Mouse (Mus musculus) midbrain, embryonic 12.5 days (tissue): ENCODE data around the gene Rbfox3. TPM values are rescaled to one million over a fixed set of nuclear protein-coding genes. Genes with fewer than 3 reads are reported as not detected.

Experiments used
- ATAC-seq: fragments of 200-750 bp; cut with Nextera tagmentation; 2 replicates; pipeline ENCODE4 v1.8.0; 2017; ENCODE audit warnings: low read depth, moderate TSS enrichment, moderate library complexity; ENCODE audit not compliant: low FRiP score
- H3K27ac ChIP-seq: fragments of 300-500 bp; sonication (generic); replicated peaks from 2 replicates; pipeline ENCODE4 v1.5.1; 2016; ENCODE audit warnings: mild to moderate bottlenecking
- H3K27me3 ChIP-seq: fragments of 300-500 bp; sonication (generic); 2 replicates; pipeline ENCODE4 v1.6.1; 2016; ENCODE audit warnings: mild to moderate bottlenecking
- H3K36me3 ChIP-seq: fragments of 300-500 bp; sonication (generic); 2 replicates; pipeline ENCODE4 v1.6.1; 2016
- H3K4me1 ChIP-seq: fragments of 300-500 bp; sonication (generic); 2 replicates; pipeline ENCODE4 v1.6.1; 2016
- H3K4me2 ChIP-seq: fragments of 300-500 bp; sonication (generic); replicated peaks from 2 replicates; pipeline ENCODE4 v1.6.1; 2016; ENCODE audit warnings: mild to moderate bottlenecking, moderate library complexity
- H3K4me3 ChIP-seq: fragments of 300-500 bp; sonication (generic); 2 replicates; pipeline ENCODE4 v1.5.1; 2016; ENCODE audit warnings: mild to moderate bottlenecking
- H3K9ac ChIP-seq: fragments of 300-500 bp; sonication (generic); replicated peaks from 2 replicates; pipeline ENCODE4 v1.6.1; 2016; ENCODE audit warnings: mild to moderate bottlenecking, moderate library complexity
- H3K9me3 ChIP-seq: fragments of 300-500 bp; sonication (generic); 2 replicates; pipeline ENCODE4 v1.6.1; 2016; ENCODE audit warnings: mild to moderate bottlenecking
- WGBS: fragments of 180-500 bp; shearing (Covaris S2); methylation state at CpG from one replicate; pipeline ENCODE4 v1.1.7; 2016; 5-methylcytosine and 5-hydroxymethylcytosine counted together
- polyA plus RNA-seq: library from polyadenylated mRNA; unstranded; fragments of >200 nt; fragmentation: Nextera tagmentation; extraction: Ambion mirVana; gene quantifications from 2 replicates; pipeline ENCODE4 v1.2.1, GENCODE M21; 2016

The Rbfox3 gene
- polyA plus RNA-seq, 1 experiment from 2014 or later, result 16.0 TPM

- no peak for ATAC-seq
- 29% methylated on average over 12 of the region's 12 CpGs for WGBS
- H3K4me1 ChIP-seq, result peaks cover 8% of the 10 kb centered on the region; the same call in 1 of the 2 replicates
These were observed 441.0 kb downstream of the Rbfox3 start for GRCm38 (mm10) chr11:118470234-118470966.

GRCm38 (mm10) chr11:118469509-118470160 lies 441.8 kb downstream of the Rbfox3 start:
- WGBS, result 87% methylated on average over 10 of the region's 10 CpGs
- H3K36me3 ChIP-seq, result no peaks in the 10 kb centered on the region
- no peak overlapping the region for H3K9ac ChIP-seq
- no peak overlapping the region for H3K4me3 ChIP-seq
- peak overlapping the region; percentile 70 for H3K27ac ChIP-seq
- no peaks in the 10 kb centered on the region for H3K9me3 ChIP-seq
- H3K4me2 ChIP-seq, result no peak overlapping the region
- H3K27me3 ChIP-seq, result no peaks in the 10 kb centered on the region
- H3K4me1 ChIP-seq, result peaks cover 8% of the 10 kb centered on the region; the same call in 1 of the 2 replicates
- ATAC-seq, result no peak

More at GRCm38 (mm10) chr11:118470234-118470966, 441.0 kb downstream of the Rbfox3 start:
- Histone ChIP-seq H3K4me2 (no peak overlapping the region), H3K9ac (no peak overlapping the region), H3K4me3 (no peak overlapping the region), H3K27ac (peak overlapping the region; percentile 70), H3K9me3 (no peaks in the 10 kb centered on the region), H3K36me3 (no peaks in the 10 kb centered on the region), H3K27me3 (no peaks in the 10 kb centered on the region)

GRCm38 (mm10) chr11:118467441-118468035 lies 443.9 kb downstream of the Rbfox3 start:
- H3K27me3 ChIP-seq, result no peaks in the 10 kb centered on the region
- no peaks in the 10 kb centered on the region for H3K36me3 ChIP-seq
- no peaks in the 10 kb centered on the region for H3K9me3 ChIP-seq
- H3K27ac ChIP-seq, result no peak overlapping the region
- WGBS, result 47% methylated on average over 11 of the region's 11 CpGs
- no peak overlapping the region for H3K4me2 ChIP-seq
- no peak overlapping the region for H3K9ac ChIP-seq
- H3K4me1 ChIP-seq, result peaks cover 8% of the 10 kb centered on the region; the same call in 1 of the 2 replicates
- ATAC-seq, result no peak
- no peak overlapping the region for H3K4me3 ChIP-seq

GRCm38 (mm10) chr11:118460280-118460679 lies 451.1 kb downstream of the Rbfox3 start:
- 56% methylated on average over 6 of the region's 6 CpGs for WGBS
- Histone ChIP-seq H3K4me3 (no peak overlapping the region), H3K27me3 (peaks cover 8% of the 10 kb centered on the region; the same call in 1 of the 2 replicates), H3K9ac (no peak overlapping the region), H3K36me3 (no peaks in the 10 kb centered on the region), H3K4me2 (no peak overlapping the region), H3K9me3 (no peaks in the 10 kb centered on the region), H3K27ac (no peak overlapping the region), H3K4me1 (no peaks in the 10 kb centered on the region)
- ATAC-seq, result no peak

GRCm38 (mm10) chr11:118459536-118459935 lies 451.9 kb downstream of the Rbfox3 start:
- Histone ChIP-seq H3K9me3 (no peaks in the 10 kb centered on the region), H3K27me3 (peaks cover 8% of the 10 kb centered on the region; the same call in 1 of the 2 replicates), H3K27ac (no peak overlapping the region), H3K4me1 (no peaks in the 10 kb centered on the region), H3K36me3 (no peaks in the 10 kb centered on the region), H3K4me2 (no peak overlapping the region), H3K9ac (no peak overlapping the region), H3K4me3 (no peak overlapping the region)
- WGBS, result 78% methylated on average over 4 of the region's 4 CpGs
- ATAC-seq, result no peak

GRCm38 (mm10) chr11:118459051-118459450 lies 452.3 kb downstream of the Rbfox3 start:
- ATAC-seq, result no peak

GRCm38 (mm10) chr11:118456937-118457336 lies 454.5 kb downstream of the Rbfox3 start:
- Histone ChIP-seq H3K9ac (no peak overlapping the region), H3K36me3 (no peaks in the 10 kb centered on the region), H3K27ac (no peak overlapping the region), H3K4me3 (no peak overlapping the region), H3K4me2 (no peak overlapping the region), H3K9me3 (no peaks in the 10 kb centered on the region), H3K4me1 (no peaks in the 10 kb centered on the region), H3K27me3 (peaks cover 8% of the 10 kb centered on the region; the same call in 1 of the 2 replicates)
- no peak for ATAC-seq
- 79% methylated on average over 11 of the region's 11 CpGs for WGBS

More at GRCm38 (mm10) chr11:118459051-118459450, 452.3 kb downstream of the Rbfox3 start:
- Histone ChIP-seq H3K9me3 (no peaks in the 10 kb centered on the region), H3K4me3 (no peak overlapping the region), H3K4me1 (no peaks in the 10 kb centered on the region), H3K27me3 (peaks cover 8% of the 10 kb centered on the region; the same call in 1 of the 2 replicates), H3K36me3 (no peaks in the 10 kb centered on the region), H3K4me2 (no peak overlapping the region), H3K27ac (no peak overlapping the region), H3K9ac (no peak overlapping the region)
- WGBS, result 69% methylated on average over 8 of the region's 8 CpGs

GRCm38 (mm10) chr11:118455788-118456187 lies 455.6 kb downstream of the Rbfox3 start:
- Histone ChIP-seq H3K27me3 (peaks cover 12% of the 10 kb centered on the region; the same call in 1 of the 2 replicates), H3K9me3 (no peaks in the 10 kb centered on the region), H3K36me3 (no peaks in the 10 kb centered on the region), H3K27ac (no peak overlapping the region), H3K4me1 (no peaks in the 10 kb centered on the region), H3K4me2 (no peak overlapping the region), H3K9ac (no peak overlapping the region), H3K4me3 (no peak overlapping the region)
- no peak for ATAC-seq
- 89% methylated on average over 6 of the region's 6 CpGs for WGBS

GRCm38 (mm10) chr11:118453886-118454671 lies 457.3 kb downstream of the Rbfox3 start:
- no peak overlapping the region for H3K9ac ChIP-seq
- H3K4me3 ChIP-seq, result no peak overlapping the region
- no peak overlapping the region for H3K27ac ChIP-seq
- 77% methylated on average over 11 of the region's 11 CpGs for WGBS
- H3K27me3 ChIP-seq, result peaks cover 12% of the 10 kb centered on the region; the same call in 1 of the 2 replicates
- no peak overlapping the region for H3K4me2 ChIP-seq
- no peaks in the 10 kb centered on the region for H3K9me3 ChIP-seq
- no peaks in the 10 kb centered on the region for H3K36me3 ChIP-seq
- no peak for ATAC-seq
- H3K4me1 ChIP-seq, result no peaks in the 10 kb centered on the region

- Histone ChIP-seq H3K4me1 (no peaks in the 10 kb centered on the region), H3K9me3 (no peaks in the 10 kb centered on the region), H3K27ac (no peak overlapping the region), H3K9ac (no peak overlapping the region), H3K4me3 (no peak overlapping the region), H3K27me3 (peaks cover 15% of the 10 kb centered on the region; the same call in 1 of the 2 replicates), H3K4me2 (no peak overlapping the region), H3K36me3 (no peaks in the 10 kb centered on the region)
- no peak for ATAC-seq
- WGBS, result 62% methylated on average over 2 of the region's 2 CpGs
These were observed 458.4 kb downstream of the Rbfox3 start for GRCm38 (mm10) chr11:118452955-118453354.

- Histone ChIP-seq H3K9ac (no peak overlapping the region), H3K36me3 (no peaks in the 10 kb centered on the region), H3K9me3 (no peaks in the 10 kb centered on the region), H3K27ac (no peak overlapping the region), H3K27me3 (peaks cover 8% of the 10 kb centered on the region; the same call in 1 of the 2 replicates), H3K4me1 (no peaks in the 10 kb centered on the region), H3K4me2 (no peak overlapping the region), H3K4me3 (no peak overlapping the region)
- no peak for ATAC-seq
- 89% methylated on average over 6 of the region's 6 CpGs for WGBS
These were observed 460.2 kb downstream of the Rbfox3 start for GRCm38 (mm10) chr11:118451211-118451610.
